Mouse (Mus musculus) thymus, adult 2 months (tissue): Measurements from ENCODE around the gene Lmx1b. TPM values are rescaled to one million over a fixed set of nuclear protein-coding genes. Genes with fewer than 3 reads are reported as not detected.

Source experiments
- DNase-seq: peaks from one replicate; pipeline ENCODE4 v3.0.0; 2021
- H3K27ac ChIP-seq: fragments of 200-500 bp; 2 replicates; pipeline ENCODE4 v1.5.1; 2012; ENCODE audit warnings: low read length, control low read depth; ENCODE audit not compliant: control insufficient read depth, insufficient read depth
- H3K27me3 ChIP-seq: fragments of 200-500 bp; 2 replicates; pipeline ENCODE4 v1.6.1; 2012; ENCODE audit warnings: mild to moderate bottlenecking, low read length, moderate library complexity, mixed read lengths; ENCODE audit not compliant: control insufficient read depth, insufficient read depth
- H3K36me3 ChIP-seq: fragments of 200-500 bp; 2 replicates; pipeline ENCODE4 v1.6.1; 2012; ENCODE audit warnings: mild to moderate bottlenecking, low read length, moderate library complexity; ENCODE audit not compliant: control insufficient read depth, insufficient read depth
- H3K4me1 ChIP-seq: fragments of 200-500 bp; replicated peaks from 2 replicates; pipeline ENCODE4 v1.6.1; 2012; ENCODE audit warnings: low read length; ENCODE audit not compliant: control insufficient read depth, insufficient read depth
- H3K4me3 ChIP-seq: fragments of 200-500 bp; 2 replicates; pipeline ENCODE4 v1.5.1; 2012; ENCODE audit warnings: mild to moderate bottlenecking, low read length, control low read depth, moderate library complexity; ENCODE audit not compliant: control insufficient read depth, insufficient read depth
- CTCF ChIP-seq: fragments of 200-500 bp; IDR thresholded peaks from 2 replicates; pipeline ENCODE4 v1.5.1; 2012; ENCODE audit warnings: mild to moderate bottlenecking, control low read depth, low read length, moderate library complexity, borderline replicate concordance; ENCODE audit not compliant: control insufficient read depth, poor library complexity, insufficient read depth; ENCODE audit errors: extremely low read depth
- POLR2A ChIP-seq: fragments of 200-500 bp; IDR thresholded peaks from 2 replicates; pipeline ENCODE4 v1.6.1; 2012; ENCODE audit warnings: mild to moderate bottlenecking, low read length, control low read depth, moderate library complexity; ENCODE audit not compliant: control insufficient read depth, poor library complexity, insufficient read depth; ENCODE audit errors: extremely low read depth
- WGBS: fragments of 180-500 bp; shearing (Covaris S2); methylation state at CpG from one replicate; pipeline ENCODE4 v1.1.7; 2018; 5-methylcytosine and 5-hydroxymethylcytosine counted together
- polyA plus RNA-seq: library from polyadenylated mRNA; depleted of rRNA; stranded (reverse); fragments of >200 nt; gene quantifications from 2 replicates; pipeline ENCODE4 v1.2.3, GENCODE M21; 2012

The Lmx1b gene
- polyA plus RNA-seq, 1 experiment, result 0.04 TPM

DNA sequence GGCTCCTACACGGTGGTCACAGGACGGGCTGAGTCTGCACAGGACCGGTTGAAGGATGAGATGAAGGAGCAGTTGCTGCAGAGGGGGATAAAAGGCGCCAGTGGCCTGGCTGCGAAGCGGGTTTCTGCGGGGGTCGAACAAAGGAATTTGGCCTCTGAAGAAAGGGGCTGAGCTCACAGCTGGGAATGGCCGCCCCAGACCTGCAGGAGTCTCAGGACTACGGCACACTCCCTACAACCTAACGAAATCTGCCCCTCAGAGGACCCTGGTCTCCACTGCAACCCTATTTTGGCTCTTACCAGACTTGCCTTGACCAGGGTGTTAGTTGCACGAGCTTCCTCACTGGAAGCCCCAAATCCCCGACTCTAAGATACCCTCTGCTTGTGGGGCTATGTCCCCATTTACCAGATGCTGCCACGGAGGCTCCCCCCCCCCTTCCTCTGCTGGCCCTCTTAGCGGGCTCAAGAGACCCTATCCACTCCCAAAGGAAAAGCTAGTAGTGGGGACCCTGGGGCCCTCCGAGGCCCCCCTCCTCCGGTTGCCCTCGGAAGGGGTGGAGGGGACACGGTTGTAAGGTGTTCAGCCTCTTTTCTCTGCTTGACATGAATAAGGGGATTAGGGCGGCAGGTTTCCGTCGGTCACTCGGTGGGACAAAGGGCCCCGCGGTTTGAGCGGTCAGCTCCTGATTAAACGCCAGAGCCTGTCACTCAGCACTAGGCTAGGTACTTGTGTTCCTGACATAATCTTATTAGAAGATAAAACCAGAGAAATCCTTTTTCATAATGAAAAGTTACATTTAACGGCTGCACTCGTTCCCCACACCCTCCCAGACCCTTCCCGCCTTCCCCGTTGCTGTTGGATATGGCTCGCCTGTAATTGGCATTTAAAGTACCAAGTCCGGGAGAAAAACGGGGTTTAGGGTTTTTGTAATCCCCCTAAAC, 10.0 kb downstream of the Lmx1b start:
- Histone ChIP-seq H3K27me3 (peaks cover 38% of the 10 kb centered on the region), H3K4me3 (no peak overlapping the region), H3K27ac (no peak overlapping the region), H3K4me1 (no peaks in the 10 kb centered on the region), H3K36me3 (no peaks in the 10 kb centered on the region)
- 11% methylated on average over 34 of the region's 34 CpGs for WGBS
- no peak for TF ChIP-seq CTCF
- TF ChIP-seq POLR2A, result no peak
- no peak for DNase-seq

- DNase-seq, result no peak
- WGBS, result 17% methylated on average over 6 of the region's 6 CpGs
- peaks cover 31% of the 10 kb centered on the region for H3K27me3 ChIP-seq
These were observed 10.7 kb downstream of the Lmx1b start for GRCm38 (mm10) chr2:33629641-33630040.

GRCm38 (mm10) chr2:33628791-33629190, 11.5 kb downstream of the Lmx1b start:
- 11% methylated on average over 16 of the region's 16 CpGs for WGBS
- DNase-seq, result no peak
- no peak overlapping the region for H3K4me3 ChIP-seq
- H3K27me3 ChIP-seq, result peaks cover 28% of the 10 kb centered on the region
- H3K4me1 ChIP-seq, result no peaks in the 10 kb centered on the region
- no peak overlapping the region for H3K27ac ChIP-seq
- no peak for TF ChIP-seq POLR2A
- no peak for TF ChIP-seq CTCF
- H3K36me3 ChIP-seq, result no peaks in the 10 kb centered on the region

More at GRCm38 (mm10) chr2:33629641-33630040, 10.7 kb downstream of the Lmx1b start:
- Histone ChIP-seq H3K4me3 (no peak overlapping the region), H3K4me1 (no peaks in the 10 kb centered on the region), H3K36me3 (no peaks in the 10 kb centered on the region), H3K27ac (no peak overlapping the region)
- TF ChIP-seq CTCF (no peak), POLR2A (no peak)

DNA sequence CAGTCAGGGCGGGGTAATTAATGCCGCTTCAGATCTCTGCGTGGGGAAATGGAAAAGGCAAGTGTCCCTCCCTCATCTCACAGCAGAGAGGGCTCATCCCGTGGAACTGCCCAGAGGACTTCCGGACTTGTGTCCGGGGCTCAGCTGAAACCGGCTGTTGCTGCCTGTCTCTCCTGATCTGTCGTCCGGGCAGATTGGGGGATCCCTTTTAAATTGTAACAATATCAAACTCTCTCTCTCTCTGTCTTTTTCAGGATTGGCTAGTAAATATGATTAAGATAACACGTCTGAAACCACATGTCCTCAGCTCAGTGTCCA, 13.3 kb downstream of the Lmx1b start:
- Histone ChIP-seq H3K4me3 (no peak overlapping the region), H3K4me1 (no peaks in the 10 kb centered on the region), H3K27ac (no peak overlapping the region), H3K36me3 (no peaks in the 10 kb centered on the region), H3K27me3 (peaks cover 22% of the 10 kb centered on the region)
- TF ChIP-seq POLR2A (no peak), CTCF (no peak)
- DNase-seq, result no peak
- 29% methylated on average over 10 of the region's 10 CpGs for WGBS

GRCm38 (mm10) chr2:33626262-33627057, 13.9 kb downstream of the Lmx1b start:
- no peak for DNase-seq
- TF ChIP-seq CTCF (no peak), POLR2A (no peak)

GRCm38 (mm10) chr2:33617670-33618069, 22.6 kb downstream of the Lmx1b start:
- Histone ChIP-seq H3K36me3 (no peaks in the 10 kb centered on the region), H3K4me3 (no peak overlapping the region), H3K27ac (no peak overlapping the region), H3K4me1 (no peaks in the 10 kb centered on the region), H3K27me3 (peaks cover 6% of the 10 kb centered on the region; the same call in 1 of the 2 replicates)
- TF ChIP-seq POLR2A (no peak), CTCF (no peak)
- 85% methylated on average over 9 of the region's 9 CpGs for WGBS
- no peak for DNase-seq

More at GRCm38 (mm10) chr2:33626262-33627057, 13.9 kb downstream of the Lmx1b start:
- Histone ChIP-seq H3K27me3 (peaks cover 18% of the 10 kb centered on the region), H3K27ac (no peak overlapping the region), H3K36me3 (no peaks in the 10 kb centered on the region), H3K4me3 (no peak overlapping the region), H3K4me1 (no peaks in the 10 kb centered on the region)
- 37% methylated on average over 16 of the region's 16 CpGs for WGBS
